Mouse (Mus musculus) testis, postnatal 10 days (tissue): Measurements from ENCODE around the gene Sh3bp5l.
"Not testable (repeated sequence)": the region's sequence is repeated elsewhere in the genome, so short reads cannot be mapped to it uniquely, and the experiment has no call there.

Experiments
- DNase-seq: peaks from one replicate; pipeline ENCODE4 v3.0.0; 2021; ENCODE audit warnings: low spot score

Sh3bp5l gene

GRCm38 (mm10) chr11:58330276-58331148 is at the start of gene Sh3bp5l, which contains the start of gene Zfp672:
Gene Sh3bp5l, plus strand, starts transcription at chr11:58330724.
Gene Zfp672, minus strand, starts transcription at chr11:58330339.
- peak; percentile 87 for DNase-seq

GRCm38 (mm10) chr11:58281970-58282496 is 48.5 kb upstream of the Sh3bp5l start:
- DNase-seq = no peak

- DNase-seq = no peak
Measured at GRCm38 (mm10) chr11:58282518-58282917, 48.0 kb upstream of the Sh3bp5l start.

- no peak for DNase-seq
Measured at GRCm38 (mm10) chr11:58289992-58290682, 40.4 kb upstream of the Sh3bp5l start.

- no peak for DNase-seq
Measured at GRCm38 (mm10) chr11:58290812-58291211, 39.7 kb upstream of the Sh3bp5l start.

- DNase-seq = no peak
Measured at GRCm38 (mm10) chr11:58292791-58293190, 37.7 kb upstream of the Sh3bp5l start.

GRCm38 (mm10) chr11:58297396-58297795 is 33.1 kb upstream of the Sh3bp5l start:
- no peak for DNase-seq

- peak; percentile 81 for DNase-seq
Measured at GRCm38 (mm10) chr11:58301057-58301456, 29.5 kb upstream of the Sh3bp5l start.

- peak; percentile 96 for DNase-seq
Measured at GRCm38 (mm10) chr11:58301837-58302754, 28.4 kb upstream of the Sh3bp5l start.

GRCm38 (mm10) chr11:58302774-58303445 is 27.6 kb upstream of the Sh3bp5l start:
- DNase-seq = no peak

GRCm38 (mm10) chr11:58303594-58303993 is 26.9 kb upstream of the Sh3bp5l start:
- DNase-seq = no peak

GRCm38 (mm10) chr11:58305299-58305698 is 25.2 kb upstream of the Sh3bp5l start:
- not testable (repeated sequence) for DNase-seq

- DNase-seq = peak; percentile 95
Measured at GRCm38 (mm10) chr11:58306860-58307308, 23.6 kb upstream of the Sh3bp5l start, which contains the start of gene Zfp692. Gene Zfp692, plus strand, starts transcription at chr11:58307069.

GRCm38 (mm10) chr11:58307411-58308080 is 23.0 kb upstream of the Sh3bp5l start:
- DNase-seq = peak; percentile 64

- DNase-seq = no peak
Measured at GRCm38 (mm10) chr11:58308661-58309060, 21.9 kb upstream of the Sh3bp5l start.

GRCm38 (mm10) chr11:58314069-58314468 is 16.5 kb upstream of the Sh3bp5l start:
- no peak for DNase-seq

- DNase-seq = no peak
Measured at GRCm38 (mm10) chr11:58315536-58316168, 14.9 kb upstream of the Sh3bp5l start.

- DNase-seq = no peak
Measured at GRCm38 (mm10) chr11:58316344-58316743, 14.2 kb upstream of the Sh3bp5l start.

- no peak for DNase-seq
Measured at GRCm38 (mm10) chr11:58316768-58317390, 13.6 kb upstream of the Sh3bp5l start.
